Mouse (Mus musculus) megakaryocyte, embryonic 14.5 days (primary cell): Measurements from ENCODE around the gene Lrrc75a.

ENCODE experiments used
- FLI1 ChIP-seq: IDR thresholded peaks from 2 replicates; pipeline ENCODE4 v1.6.1; 2012; ENCODE audit warnings: low read length, inconsistent platforms, mixed read lengths
- GATA1 ChIP-seq: IDR thresholded peaks from 3 replicates; pipeline ENCODE4 v1.6.1; 2012; ENCODE audit warnings: mixed read lengths, low read length, inconsistent platforms, borderline replicate concordance

DNA sequence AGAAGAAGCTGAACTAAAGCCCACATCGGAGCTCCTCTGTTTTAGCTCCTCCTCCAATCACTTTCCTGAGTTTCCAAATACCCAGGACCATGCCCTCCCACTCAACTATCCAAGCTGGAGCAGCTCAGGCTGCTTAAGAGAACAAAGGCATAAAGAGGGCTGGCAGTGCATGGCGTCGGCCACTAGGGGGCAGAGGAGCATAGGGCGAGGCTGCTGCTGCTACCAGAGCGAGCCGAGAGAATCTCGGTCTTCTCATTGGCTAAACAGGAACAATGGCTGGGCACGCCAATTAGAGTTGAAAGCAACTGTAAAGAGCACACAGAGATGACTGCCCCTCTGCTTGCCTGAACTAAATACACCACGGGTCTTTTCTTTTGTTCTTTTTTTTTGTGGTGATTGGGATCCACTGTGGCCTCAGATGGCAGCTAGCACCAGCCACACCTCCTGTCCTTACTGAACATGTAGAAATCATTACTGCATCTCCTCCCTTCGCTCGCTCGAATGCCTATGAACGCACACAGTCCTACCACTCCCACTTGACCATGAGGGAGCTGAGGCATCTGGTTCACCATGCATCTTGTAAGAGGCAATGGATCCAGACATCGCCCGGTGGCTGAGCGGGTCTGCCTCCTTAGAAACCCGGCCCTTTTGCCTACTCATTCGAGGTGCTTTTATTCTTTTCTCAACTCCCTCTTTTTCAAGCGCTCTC is 34.5 kb downstream of the Lrrc75a start:
- TF ChIP-seq GATA1 (no peak), FLI1 (no peak)
